Mouse (Mus musculus) urinary bladder, adult 18-20 months (tissue): Measurements from ENCODE around the gene Snrpa1.

Experiments
- DNase-seq, 2 experiments: peaks; one replicate each; pipeline ENCODE4 v3.0.0; 2022; ENCODE audit warnings: low spot score in 2 of 2, mixed read lengths in 2 of 2

The Snrpa1 gene

DNA sequence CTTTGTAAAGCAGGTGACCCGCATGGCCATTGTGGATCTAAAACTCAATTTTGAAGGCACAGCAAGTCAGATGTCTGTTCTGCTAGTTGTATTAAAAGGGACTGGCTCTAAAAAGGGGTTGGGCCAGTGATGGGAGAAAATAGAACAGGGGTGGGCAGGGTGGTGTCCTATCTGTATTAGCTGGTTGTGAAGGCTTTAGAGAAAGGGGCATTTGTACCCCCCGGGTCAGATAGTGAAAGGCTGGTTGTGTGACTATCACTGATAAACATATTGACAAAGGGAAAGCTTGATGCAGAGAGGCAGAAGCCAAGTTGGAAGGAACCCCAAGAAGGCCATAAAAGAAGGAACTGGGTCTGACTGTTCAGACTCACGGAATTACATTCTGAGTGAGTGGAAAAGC is 54.8 kb downstream of the Snrpa1 start:
- no peak for DNase-seq

DNA sequence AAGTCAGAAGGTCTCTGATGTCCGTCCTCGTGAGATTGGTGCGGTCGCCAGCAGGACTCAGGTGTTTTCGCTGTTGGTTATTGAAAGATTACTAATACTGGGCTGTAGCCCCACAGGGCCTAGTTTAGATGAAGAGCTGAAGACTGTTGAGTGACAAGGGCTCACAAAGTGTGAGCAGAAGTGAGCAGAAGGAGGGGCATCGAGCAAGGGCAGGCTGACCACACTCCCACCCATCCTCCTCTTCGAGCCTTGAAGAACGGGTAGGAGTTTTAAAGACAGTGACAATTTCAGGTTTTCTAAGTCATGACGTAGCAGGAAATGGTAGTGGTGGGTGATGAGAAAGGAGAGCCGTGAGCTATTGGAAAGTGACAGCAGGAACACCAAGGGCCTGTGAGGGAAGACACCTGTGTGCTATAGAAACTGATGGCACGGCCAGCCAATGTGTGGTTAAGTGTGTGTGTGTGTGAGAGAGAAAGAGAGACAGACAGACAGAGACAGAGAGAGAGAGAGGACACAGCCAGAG is 57.1 kb downstream of the Snrpa1 start:
- no peak for DNase-seq

- no peak for DNase-seq
Observed at GRCm38 (mm10) chr7:66116906-66117482, 58.2 kb downstream of the Snrpa1 start.

DNA sequence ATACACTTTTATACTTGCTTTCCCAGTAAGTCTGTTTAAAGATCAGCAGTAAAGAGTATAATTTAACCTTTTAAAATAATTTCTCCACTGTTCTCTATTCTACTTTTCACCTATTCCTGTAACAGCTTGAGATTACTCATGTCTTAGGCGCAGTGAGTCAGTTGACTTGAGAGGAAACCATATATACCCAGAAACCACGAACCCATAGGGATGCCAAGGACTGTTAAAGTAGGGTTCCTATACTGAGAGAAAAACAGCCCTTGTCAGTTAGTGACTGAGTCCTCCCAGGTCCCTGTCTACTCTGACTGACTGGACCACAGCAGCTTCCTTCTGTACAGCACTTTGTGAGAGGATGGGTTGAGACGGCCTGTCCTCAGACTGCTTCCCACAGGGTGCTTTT is 59.2 kb downstream of the Snrpa1 start:
- no peak for DNase-seq

GRCm38 (mm10) chr7:66118796-66119195 is 60.0 kb downstream of the Snrpa1 start:
- DNase-seq, result no peak

DNA sequence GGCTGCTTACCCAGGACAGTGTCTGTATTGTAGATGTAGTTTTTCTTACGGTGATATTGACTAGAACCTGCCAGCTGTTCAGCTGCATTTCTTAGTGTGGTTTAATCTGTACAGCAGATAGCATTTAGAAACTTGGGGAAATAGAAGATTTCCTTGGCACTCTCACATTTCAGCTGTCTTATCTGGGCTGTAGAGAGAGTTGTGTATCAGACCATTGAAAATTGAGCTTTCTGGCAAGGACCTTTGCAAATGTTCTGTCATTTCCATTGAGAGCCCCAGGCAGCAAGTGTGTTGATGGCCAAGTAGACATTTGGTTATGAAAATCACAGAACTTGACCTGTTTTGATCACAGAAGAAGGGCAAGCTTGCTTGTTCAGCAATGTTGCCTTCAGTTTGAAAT is 61.3 kb downstream of the Snrpa1 start:
- no peak for DNase-seq

DNA sequence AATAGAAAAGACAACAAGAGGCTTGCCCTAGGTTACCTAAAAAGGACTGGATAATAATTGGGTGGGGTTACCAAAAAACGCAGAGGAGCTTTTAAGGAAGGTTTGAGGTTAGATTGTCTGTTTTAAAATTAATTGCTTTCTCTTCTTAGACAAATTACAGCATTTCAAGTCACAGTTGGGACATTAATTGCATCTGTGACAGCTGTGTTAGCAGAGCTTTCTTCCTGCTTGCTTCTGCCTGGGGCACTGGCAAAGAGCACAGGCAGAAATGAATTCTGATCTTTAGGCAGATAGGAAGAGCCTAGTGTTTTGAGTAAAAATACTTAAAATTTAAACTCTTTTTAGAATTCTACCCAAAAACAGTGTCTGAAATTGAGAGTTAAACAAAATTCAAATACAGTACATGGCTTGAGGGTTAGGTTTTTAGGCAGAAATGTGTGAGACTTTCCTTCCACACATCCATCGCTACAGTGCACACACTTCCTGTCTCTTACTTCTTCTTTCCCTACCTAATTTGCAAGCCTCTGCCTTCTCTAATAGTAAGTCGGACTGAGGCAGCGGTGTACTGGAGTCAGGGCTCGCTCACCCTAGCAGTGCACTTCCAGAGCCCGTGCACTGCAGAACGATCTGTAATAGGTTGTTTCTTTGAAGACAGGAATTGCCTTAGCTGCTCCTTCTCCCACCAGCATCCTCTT is 62.0 kb downstream of the Snrpa1 start:
- DNase-seq, result no peak
